Mouse (Mus musculus): ENCODE results near the gene Gm5460. TPM values are rescaled to one million over a fixed set of nuclear protein-coding genes. Genes with fewer than 3 reads are reported as not detected.
A peak's percentile ranks its signal among the peaks of the same experiment; 100 is the strongest.

Gene Gm5460
- not detected in 2 replicates for polyA plus RNA-seq (2016; fragmentation: Nextera tagmentation; extraction: Ambion mirVana)

GRCm38 (mm10) chr14:34016381-34016780 lies at the start of gene Gm5460:
TSS of gene Gm5460 (plus strand) at chr14:34016758.
- Histone ChIP-seq H3K27ac (no peak within 1 kb of the TSS), H3K27me3 (ENCODE audit: low read depth, poor library complexity, severe bottlenecking) (no peaks in the 10 kb centered on the region), H3K36me3 (no peaks in the 10 kb centered on the region), H3K4me1 (no peaks in the 10 kb centered on the region), H3K4me3 (no peak within 1 kb of the TSS), H3K9me3 (replicated peaks) (no peaks in the 10 kb centered on the region)
- 94% methylated on average over 4 of the region's 4 CpGs for WGBS
- no peak for DNase-seq (ENCODE audit: low spot score)

- no peaks in the 10 kb centered on the region for H3K36me3 ChIP-seq
- 46% methylated on average over 7 of the region's 7 CpGs for WGBS
- no peaks in the 10 kb centered on the region for H3K9me3 ChIP-seq (replicated peaks)
- peak; percentile 37 for DNase-seq (ENCODE audit: low spot score)
- no peak overlapping the region for H3K27ac ChIP-seq
- peaks cover under 1% of the 10 kb centered on the region; the same call in 1 of the 2 replicates for H3K4me1 ChIP-seq
- peaks cover 18% of the 10 kb centered on the region; the same call in 1 of the 2 replicates for H3K27me3 ChIP-seq (ENCODE audit: low read depth, poor library complexity, severe bottlenecking)
- H3K4me3 ChIP-seq: no peak overlapping the region
These were observed 43.9 kb upstream of the Gm5460 start for GRCm38 (mm10) chr14:33972679-33973078.

GRCm38 (mm10) chr14:33974752-33975151 lies 41.8 kb upstream of the Gm5460 start:
- Histone ChIP-seq H3K27me3 (ENCODE audit: low read depth, poor library complexity, severe bottlenecking) (peaks cover 37% of the 10 kb centered on the region), H3K4me3 (no peak overlapping the region), H3K9me3 (replicated peaks) (no peaks in the 10 kb centered on the region), H3K4me1 (peaks cover 13% of the 10 kb centered on the region), H3K27ac (no peak overlapping the region), H3K36me3 (no peaks in the 10 kb centered on the region)
- 83% methylated on average over 5 of the region's 5 CpGs for WGBS
- no peak for DNase-seq (ENCODE audit: low spot score)

DNA sequence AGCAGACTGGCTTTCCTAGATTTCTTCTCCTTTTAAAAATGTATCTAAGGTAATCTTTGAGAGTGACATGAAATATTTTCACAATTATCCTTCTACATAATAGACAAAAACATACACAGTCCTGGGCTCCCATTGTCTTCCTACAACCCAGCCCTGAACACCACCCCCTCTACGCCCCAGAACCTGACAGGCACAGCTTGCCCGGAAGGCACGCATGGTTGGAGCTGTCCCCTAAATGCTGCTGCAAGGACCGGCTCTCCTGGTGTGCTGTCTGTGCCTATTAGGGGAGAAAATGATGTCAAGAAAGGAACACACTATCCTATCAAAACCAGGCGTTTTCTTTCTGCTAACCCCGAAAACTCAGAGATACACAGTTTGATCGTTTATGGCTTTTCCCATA lies 38.8 kb upstream of the Gm5460 start:
- Histone ChIP-seq H3K27me3 (ENCODE audit: low read depth, poor library complexity, severe bottlenecking) (peaks cover 37% of the 10 kb centered on the region), H3K4me3 (no peak overlapping the region), H3K9me3 (replicated peaks) (no peaks in the 10 kb centered on the region), H3K27ac (no peak overlapping the region), H3K36me3 (no peaks in the 10 kb centered on the region), H3K4me1 (peaks cover 13% of the 10 kb centered on the region)
- DNase-seq (ENCODE audit: low spot score): no peak
- 46% methylated on average over 7 of the region's 7 CpGs for WGBS

DNA sequence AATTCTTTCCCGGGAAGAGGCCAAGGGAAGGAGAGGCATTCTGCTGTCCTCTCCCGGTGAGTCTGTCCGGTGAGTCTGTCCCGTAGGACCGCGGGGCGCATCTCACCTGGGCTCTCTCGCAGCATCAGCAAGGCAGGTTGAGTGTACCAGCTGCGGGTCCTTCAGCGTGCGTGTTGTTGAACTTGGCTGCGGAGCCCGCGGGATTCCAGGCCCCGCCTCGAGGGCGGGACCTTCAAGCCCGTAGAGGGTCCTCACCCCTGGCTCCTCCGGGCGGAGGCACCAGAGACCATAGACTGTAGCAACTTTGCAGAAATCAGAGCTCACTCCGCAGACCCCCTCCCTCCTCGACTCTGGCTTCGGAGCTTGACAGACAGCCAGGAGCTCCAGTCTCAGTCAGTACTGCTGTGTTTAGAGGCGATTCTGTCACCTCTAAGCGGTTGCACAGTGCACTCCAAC lies 37.9 kb upstream of the Gm5460 start, which contains the start of gene Zfp488:
Gene Zfp488 (minus strand): TSS at position 161 of the 456 bp plus-strand sequence.
- Histone ChIP-seq H3K9me3 (replicated peaks) (no peaks in the 10 kb centered on the region), H3K27ac (no peak within 1 kb of the TSS), H3K27me3 (ENCODE audit: low read depth, poor library complexity, severe bottlenecking) (peaks cover 37% of the 10 kb centered on the region), H3K4me1 (peaks cover 13% of the 10 kb centered on the region), H3K4me3 (peak within 1 kb of the TSS; percentile 54), H3K36me3 (no peaks in the 10 kb centered on the region)
- DNase-seq (ENCODE audit: low spot score): peak; percentile 60
- WGBS: 3% methylated on average over 25 of the region's 25 CpGs

- Histone ChIP-seq H3K4me3 (no peak overlapping the region), H3K4me1 (no peaks in the 10 kb centered on the region), H3K27me3 (ENCODE audit: low read depth, poor library complexity, severe bottlenecking) (0 out of 2 replicates have a peak, but pooled peaks cover 4% of the 10 kb centered on the region), H3K9me3 (replicated peaks) (no peaks in the 10 kb centered on the region), H3K27ac (no peak overlapping the region), H3K36me3 (no peaks in the 10 kb centered on the region)
- WGBS: 71% methylated on average over 3 of the region's 3 CpGs
- no peak for DNase-seq (ENCODE audit: low spot score)
These were observed 27.4 kb upstream of the Gm5460 start for GRCm38 (mm10) chr14:33989201-33989600.

DNA sequence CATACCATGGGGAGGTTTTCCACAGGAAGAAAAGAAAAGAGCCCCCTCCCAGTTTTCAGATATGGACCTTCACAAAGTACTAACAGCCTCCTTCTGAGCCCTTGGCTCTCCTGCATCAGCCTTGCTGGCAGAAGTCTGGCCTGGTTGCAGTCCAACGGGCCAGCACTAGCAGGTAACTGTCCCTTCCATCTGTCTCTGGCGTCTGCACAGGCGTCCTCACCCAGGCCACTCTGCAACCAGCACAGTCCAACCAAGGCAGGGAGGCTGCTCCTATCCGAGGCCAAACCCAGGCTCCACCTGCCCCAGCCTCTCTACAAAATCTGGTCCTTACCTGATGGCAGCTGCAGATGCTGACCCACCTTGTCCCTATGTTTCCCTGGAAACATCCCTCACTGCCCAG lies 24.6 kb upstream of the Gm5460 start:
- Histone ChIP-seq H3K4me3 (no peak overlapping the region), H3K36me3 (no peaks in the 10 kb centered on the region), H3K27me3 (ENCODE audit: low read depth, poor library complexity, severe bottlenecking) (0 out of 2 replicates have a peak, but pooled peaks cover 4% of the 10 kb centered on the region), H3K4me1 (peaks cover 4% of the 10 kb centered on the region), H3K9me3 (replicated peaks) (no peaks in the 10 kb centered on the region), H3K27ac (no peak overlapping the region)
- peak; percentile 22 for DNase-seq (ENCODE audit: low spot score)
- 79% methylated on average over 4 of the region's 4 CpGs for WGBS

GRCm38 (mm10) chr14:33993051-33993450 lies 23.5 kb upstream of the Gm5460 start:
- Histone ChIP-seq H3K4me1 (peaks cover 14% of the 10 kb centered on the region), H3K9me3 (replicated peaks) (no peaks in the 10 kb centered on the region), H3K36me3 (no peaks in the 10 kb centered on the region), H3K27ac (no peak overlapping the region), H3K27me3 (ENCODE audit: low read depth, poor library complexity, severe bottlenecking) (0 out of 2 replicates have a peak, but pooled peaks cover 4% of the 10 kb centered on the region), H3K4me3 (no peak overlapping the region)
- 91% methylated on average over 9 of the region's 9 CpGs for WGBS
- DNase-seq (ENCODE audit: low spot score): peak; percentile 19

GRCm38 (mm10) chr14:33993521-33994289 lies 22.9 kb upstream of the Gm5460 start:
- DNase-seq (ENCODE audit: low spot score): peak; percentile 22
- Histone ChIP-seq H3K27me3 (ENCODE audit: low read depth, poor library complexity, severe bottlenecking) (0 out of 2 replicates have a peak, but pooled peaks cover 4% of the 10 kb centered on the region), H3K27ac (no peak overlapping the region), H3K4me1 (peaks cover 14% of the 10 kb centered on the region), H3K36me3 (no peaks in the 10 kb centered on the region), H3K4me3 (no peak overlapping the region), H3K9me3 (replicated peaks) (no peaks in the 10 kb centered on the region)
- WGBS: 89% methylated on average over 6 of the region's 6 CpGs

- DNase-seq (ENCODE audit: low spot score): no peak
- H3K4me3 ChIP-seq: no peak overlapping the region
These were observed 19.1 kb upstream of the Gm5460 start for GRCm38 (mm10) chr14:33997427-33997826.

DNA sequence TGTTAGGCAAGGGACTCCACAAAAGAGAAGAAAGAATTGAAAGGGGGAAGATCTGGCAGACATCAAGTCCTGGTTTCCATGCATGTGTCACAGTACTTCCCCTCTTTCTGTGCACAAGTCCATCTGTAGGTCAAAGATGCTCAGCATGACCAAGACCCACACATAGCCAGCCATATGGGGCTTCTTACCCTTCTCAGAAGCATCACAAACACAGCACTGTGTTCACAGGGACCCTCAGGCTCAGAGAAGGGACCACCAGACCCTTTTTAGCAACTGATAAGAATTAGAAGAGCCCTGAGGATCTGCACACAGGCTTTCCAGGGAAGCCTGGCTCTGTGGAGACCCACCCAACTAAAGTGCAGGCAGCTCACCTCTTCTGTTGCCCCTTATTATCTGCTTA lies 16.5 kb upstream of the Gm5460 start:
- no peak for DNase-seq (ENCODE audit: low spot score)
- H3K27me3 ChIP-seq (ENCODE audit: low read depth, poor library complexity, severe bottlenecking): no peaks in the 10 kb centered on the region
- peaks cover 14% of the 10 kb centered on the region for H3K4me1 ChIP-seq
- no peaks in the 10 kb centered on the region for H3K36me3 ChIP-seq
- no peaks in the 10 kb centered on the region for H3K9me3 ChIP-seq (replicated peaks)
- no peak overlapping the region for H3K4me3 ChIP-seq
- no peak overlapping the region for H3K27ac ChIP-seq

More at GRCm38 (mm10) chr14:33997427-33997826, 19.1 kb upstream of the Gm5460 start:
- Histone ChIP-seq H3K36me3 (no peaks in the 10 kb centered on the region), H3K9me3 (replicated peaks) (no peaks in the 10 kb centered on the region), H3K27ac (no peak overlapping the region), H3K4me1 (peaks cover 14% of the 10 kb centered on the region), H3K27me3 (ENCODE audit: low read depth, poor library complexity, severe bottlenecking) (0 out of 2 replicates have a peak, but pooled peaks cover 4% of the 10 kb centered on the region)
- WGBS: 54% methylated on average over 6 of the region's 6 CpGs

GRCm38 (mm10) chr14:34001445-34001844 lies 15.1 kb upstream of the Gm5460 start:
- peak; percentile 25 for DNase-seq (ENCODE audit: low spot score)
- Histone ChIP-seq H3K27me3 (ENCODE audit: low read depth, poor library complexity, severe bottlenecking) (no peaks in the 10 kb centered on the region), H3K27ac (no peak overlapping the region), H3K9me3 (replicated peaks) (no peaks in the 10 kb centered on the region), H3K36me3 (no peaks in the 10 kb centered on the region), H3K4me1 (peaks cover 14% of the 10 kb centered on the region), H3K4me3 (no peak overlapping the region)

DNA sequence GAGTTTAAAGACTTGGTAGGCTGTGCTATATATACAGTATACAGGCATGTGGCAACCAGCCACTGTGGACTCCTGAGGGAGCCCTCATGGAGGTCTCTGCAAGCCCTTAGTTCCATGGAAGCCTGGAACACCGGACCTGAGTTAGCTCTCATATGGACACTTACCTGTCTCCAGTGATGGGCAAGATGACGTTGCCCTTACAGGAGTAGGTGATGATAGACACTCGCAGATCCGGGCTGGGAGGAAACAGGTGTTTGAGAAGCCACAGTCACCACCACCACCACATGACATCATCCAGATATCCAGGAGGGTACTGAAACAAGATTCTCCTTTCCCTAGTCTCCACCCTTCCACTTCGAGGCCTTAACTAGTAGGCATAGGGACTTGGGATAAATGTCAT lies 14.2 kb upstream of the Gm5460 start:
- no peak overlapping the region for H3K27ac ChIP-seq
- no peaks in the 10 kb centered on the region for H3K27me3 ChIP-seq (ENCODE audit: low read depth, poor library complexity, severe bottlenecking)
- H3K4me1 ChIP-seq: peaks cover 6% of the 10 kb centered on the region
- no peaks in the 10 kb centered on the region for H3K36me3 ChIP-seq
- no peak for DNase-seq (ENCODE audit: low spot score)
- H3K4me3 ChIP-seq: no peak overlapping the region
- WGBS: 95% methylated on average over 5 of the region's 5 CpGs
- H3K9me3 ChIP-seq (replicated peaks): no peaks in the 10 kb centered on the region
